Mouse (Mus musculus): ENCODE measurements around the gene Stra8. TPM values are rescaled to one million over a fixed set of nuclear protein-coding genes. Genes with fewer than 3 reads are reported as not detected.

Stra8 gene
- polyA plus RNA-seq (2014; fragmentation: Illumina TruSeq; extraction: RNeasy Lipid Tissue Mini Kit (QIAGEN cat#74804); ENCODE audit: insufficient read depth, low read depth, low replicate concordance): 0.20 TPM

GRCm38 (mm10) chr6:34919956-34920355 lies at the start of gene Stra8:
Gene Stra8 (plus strand): TSS chr6:34920163.

GRCm38 (mm10) chr6:34877509-34878321 lies 42.2 kb upstream of the Stra8 start, which contains the start of gene Cyren:
Gene Cyren (minus strand): TSS chr6:34878060.

GRCm38 (mm10) chr6:34910371-34911219 lies 9.4 kb upstream of the Stra8 start, which contains the start of gene Wdr91:
Gene Wdr91 (minus strand): TSS chr6:34910876.

GRCm38 (mm10) chr6:34988081-34988761 lies 68.3 kb downstream of the Stra8 start, which contains the start of gene Slc23a4:
Gene Slc23a4 (minus strand): TSS chr6:34988404.

Other genes starting within 250 kb of the Stra8 start
- gene Agbl3, start 139.7 kb upstream of the Stra8 start, polyA plus RNA-seq (2014; fragmentation: Illumina TruSeq; extraction: RNeasy Lipid Tissue Mini Kit (QIAGEN cat#74804); ENCODE audit: insufficient read depth, low read depth, low replicate concordance): 5.7 TPM
- gene Tmem140, start 57.0 kb upstream of the Stra8 start, polyA plus RNA-seq (2014; fragmentation: Illumina TruSeq; extraction: RNeasy Lipid Tissue Mini Kit (QIAGEN cat#74804); ENCODE audit: insufficient read depth, low read depth, low replicate concordance): 52.1 TPM
- 5.9 TPM for gene Cyren, start 42.1 kb upstream of the Stra8 start, polyA plus RNA-seq (2014; fragmentation: Illumina TruSeq; extraction: RNeasy Lipid Tissue Mini Kit (QIAGEN cat#74804); ENCODE audit: insufficient read depth, low read depth, low replicate concordance)
- 12.4 TPM for gene Wdr91, start 9.3 kb upstream of the Stra8 start, polyA plus RNA-seq (2014; fragmentation: Illumina TruSeq; extraction: RNeasy Lipid Tissue Mini Kit (QIAGEN cat#74804); ENCODE audit: insufficient read depth, low read depth, low replicate concordance)
- 0.40 TPM for gene Slc23a4, start 68.2 kb downstream of the Stra8 start, polyA plus RNA-seq (2014; fragmentation: Illumina TruSeq; extraction: RNeasy Lipid Tissue Mini Kit (QIAGEN cat#74804); ENCODE audit: insufficient read depth, low read depth, low replicate concordance)
- 6.7 TPM for gene Cnot4, start 213.6 kb downstream of the Stra8 start, polyA plus RNA-seq (2014; fragmentation: Illumina TruSeq; extraction: RNeasy Lipid Tissue Mini Kit (QIAGEN cat#74804); ENCODE audit: insufficient read depth, low read depth, low replicate concordance)